Mouse (Mus musculus) embryonic stem cell, embryonic (primary cell): Measurements from ENCODE around the gene Tepp.

ENCODE experiments used
- CTCF ChIA-PET, 4 experiments: fragments of 300-600 bp in 2 of 4; fragments of 350-600 bp in 2 of 4; sonication (Branson Sonifier 250); formaldehyde crosslinking; loops; one replicate each; lab custom pipeline; 2022; ENCODE audit warnings: inconsistent platforms in 2 of 4; lab: Charles Lee
- POLR2A ChIA-PET, 4 experiments: fragments of 300-600 bp in 2 of 4; fragments of 350-600 bp in 2 of 4; sonication (Branson Sonifier 250); formaldehyde crosslinking; loops; one replicate each; lab custom pipeline; 2022; ENCODE audit warnings: antibody characterized with exemption in 4 of 4, inconsistent platforms in 1 of 4; lab: Charles Lee

Tepp gene

GRCm38 (mm10) chr8:95320224-95321139 is 10.1 kb downstream of the Tepp start:
- CTCF ChIA-PET = interaction anchor here (0.5 to 3.8 kb wide), 14 partner anchors 8 to 405 kb away, joined by 3 to 17 read pairs (median 3); partner anchors contain the start of genes Usb1 (in 2 of the 4) and Zfp319 (in 2 of the 4)
- POLR2A ChIA-PET = interaction anchor here in 3 of 4 experiments (0.6 to 4.4 kb wide), 9 partner anchors 8 to 225 kb away, joined by 3 to 35 read pairs (median 3); partner anchors contain the start of genes Usb1 (in 3 of the 3) and Zfp319 (in 2 of the 3)

- POLR2A ChIA-PET = interaction anchor here in 2 of 4 experiments (1.4 to 1.8 kb wide), 2 partner anchors 8 to 9 kb away, joined by 5 read pairs; partner anchors contain the start of genes Usb1 (in 2 of the 2) and Zfp319 (in 1 of the 2)
- CTCF ChIA-PET = interaction anchor here in 1 of 4 experiments (3.8 kb wide), 1 partner anchor 8 kb away, joined by 14 read pairs; the partner anchor contains the start of genes Usb1 and Zfp319
Observed at GRCm38 (mm10) chr8:95323201-95323600, 12.8 kb downstream of the Tepp start.

- ChIA-PET POLR2A (interaction anchor here in 2 of 4 experiments (1.2 to 1.3 kb wide), 5 partner anchors 8 to 46 kb away, joined by 3 to 4 read pairs (median 4); partner anchors contain the start of gene Usb1 (in 1 of the 2)), CTCF (interaction anchor here in 1 of 4 experiments (1.0 kb wide), 1 partner anchor 89 kb away, joined by 3 read pairs; no protein-coding TSS in a partner anchor)
Observed at GRCm38 (mm10) chr8:95324646-95325045, 14.3 kb downstream of the Tepp start.

- ChIA-PET CTCF (interaction anchor here in 1 of 4 experiments (1.2 kb wide), 1 partner anchor 72 kb away, joined by 3 read pairs; no protein-coding TSS in a partner anchor), POLR2A (interaction anchor here in 2 of 4 experiments (1.1 to 2.2 kb wide), 5 partner anchors 16 to 100 kb away, joined by 3 to 9 read pairs (median 3); partner anchors contain the start of genes Cngb1 (in 1 of the 2), Mmp15 (in 1 of the 2) and Tepp (in 1 of the 2))
Observed at GRCm38 (mm10) chr8:95326822-95327221, 16.5 kb downstream of the Tepp start.

- POLR2A ChIA-PET = interaction anchor here in 3 of 4 experiments (0.6 to 2.2 kb wide), 8 partner anchors 13 to 469 kb away, joined by 3 to 9 read pairs (median 4); partner anchors contain the start of genes Mmp15 (in 1 of the 3) and Tepp (in 1 of the 3)
- CTCF ChIA-PET = interaction anchor here in 3 of 4 experiments (0.5 to 2.1 kb wide), 8 partner anchors 7 to 557 kb away, joined by 3 to 8 read pairs (median 3); no protein-coding TSS in a partner anchor
Observed at GRCm38 (mm10) chr8:95327866-95328465, 17.6 kb downstream of the Tepp start.

- ChIA-PET CTCF (interaction anchor here in 2 of 4 experiments (1.2 to 3.1 kb wide), 10 partner anchors 56 to 385 kb away, joined by 3 to 43 read pairs (median 6); no protein-coding TSS in a partner anchor), POLR2A (interaction anchor here in 3 of 4 experiments (0.5 to 5.0 kb wide), 17 partner anchors 8 to 494 kb away, joined by 3 to 46 read pairs (median 9); partner anchors contain the start of gene Mmp15 (in 2 of the 3))
Observed at GRCm38 (mm10) chr8:95330367-95330766, 20.0 kb downstream of the Tepp start.

GRCm38 (mm10) chr8:95331156-95331719 is 20.9 kb downstream of the Tepp start:
- ChIA-PET CTCF (interaction anchor here (0.5 to 3.1 kb wide), 46 partner anchors 9 to 952 kb away, joined by 3 to 43 read pairs (median 5); partner anchors contain the start of genes Tepp (in 2 of the 4) and Mmp15 (in 1 of the 4)), POLR2A (interaction anchor here in 3 of 4 experiments (0.6 to 5.0 kb wide), 47 partner anchors 9 to 557 kb away, joined by 3 to 46 read pairs (median 5); partner anchors contain the start of genes Mmp15 (in 2 of the 3), Katnb1 (in 1 of the 3) and Slc38a7 (in 1 of the 3))

GRCm38 (mm10) chr8:95331720-95332436 is 21.5 kb downstream of the Tepp start, which contains the start of the genes Zfp319 and Usb1:
Gene Zfp319, minus strand, starts transcription at chr8:95331950.
Gene Usb1, plus strand, starts transcription at chr8:95332284.
- POLR2A ChIA-PET = interaction anchor here in 3 of 4 experiments (0.5 to 5.0 kb wide), 89 partner anchors 7 to 556 kb away, joined by 3 to 46 read pairs (median 4); partner anchors contain the start of genes Mmp15 (in 3 of the 3), Ccdc113 (in 2 of the 3), Cfap20 (in 1 of the 3) and Dok4 (in 1 of the 3)
- CTCF ChIA-PET = interaction anchor here (0.5 to 3.1 kb wide), 68 partner anchors 9 to 953 kb away, joined by 3 to 43 read pairs (median 4); partner anchors contain the start of genes Tepp (in 3 of the 4), Mmp15 (in 2 of the 4) and Csnk2a2 (in 1 of the 4)

- ChIA-PET CTCF (interaction anchor here (0.5 to 3.1 kb wide), 53 partner anchors 11 to 383 kb away, joined by 3 to 43 read pairs (median 4); partner anchors contain the start of genes Tepp (in 3 of the 4), Mmp15 (in 2 of the 4) and Csnk2a2 (in 1 of the 4)), POLR2A (interaction anchor here (0.5 to 5.0 kb wide), 81 partner anchors 8 to 521 kb away, joined by 3 to 46 read pairs (median 4); partner anchors contain the start of genes Mmp15 (in 3 of the 4), Ccdc113 (in 2 of the 4), Cfap20 (in 1 of the 4) and Dok4 (in 1 of the 4))
Observed at GRCm38 (mm10) chr8:95332437-95333199, 22.3 kb downstream of the Tepp start.

GRCm38 (mm10) chr8:95335706-95336105 is 25.3 kb downstream of the Tepp start:
- CTCF ChIA-PET = interaction anchor here in 1 of 4 experiments (0.6 to 0.7 kb wide), 2 partner anchors 84 to 222 kb away, joined by 3 to 4 read pairs; no protein-coding TSS in a partner anchor

GRCm38 (mm10) chr8:95336363-95336762 is 26.0 kb downstream of the Tepp start:
- ChIA-PET POLR2A (interaction anchor here in 1 of 4 experiments (1.0 kb wide), 1 partner anchor 48 kb away, joined by 4 read pairs; no protein-coding TSS in a partner anchor), CTCF (no interaction called here)

More at GRCm38 (mm10) chr8:95335706-95336105, 25.3 kb downstream of the Tepp start:
- POLR2A ChIA-PET = interaction anchor here in 1 of 4 experiments (1.0 kb wide), 1 partner anchor 48 kb away, joined by 4 read pairs; no protein-coding TSS in a partner anchor

GRCm38 (mm10) chr8:95341721-95342120 is 31.4 kb downstream of the Tepp start:
- CTCF ChIA-PET = interaction anchor here in 1 of 4 experiments (0.7 kb wide), 1 partner anchor 57 kb away, joined by 3 read pairs; no protein-coding TSS in a partner anchor
- POLR2A ChIA-PET = interaction anchor here in 2 of 4 experiments (2.1 to 3.3 kb wide), 2 partner anchors 10 kb away, joined by 9 to 12 read pairs; partner anchors contain the start of genes Usb1 (in 2 of the 2) and Zfp319 (in 2 of the 2)

- ChIA-PET CTCF (interaction anchor here in 3 of 4 experiments (0.9 to 2.9 kb wide), 5 partner anchors 13 to 598 kb away, joined by 3 to 11 read pairs (median 4); partner anchors contain the start of genes Usb1 (in 1 of the 3) and Zfp319 (in 1 of the 3)), POLR2A (interaction anchor here in 3 of 4 experiments (0.6 to 2.8 kb wide), 5 partner anchors 12 to 202 kb away, joined by 3 to 7 read pairs (median 3); partner anchors contain the start of genes Usb1 (in 3 of the 3) and Zfp319 (in 3 of the 3))
Observed at GRCm38 (mm10) chr8:95344668-95345067, 34.3 kb downstream of the Tepp start.
